Mouse (Mus musculus) megakaryocyte, embryonic 14.5 days (primary cell): Measurements from ENCODE around the gene Omp.

Experiments
- FLI1 ChIP-seq: IDR thresholded peaks from 2 replicates; pipeline ENCODE4 v1.6.1; 2012; ENCODE audit warnings: low read length, inconsistent platforms, mixed read lengths
- GATA1 ChIP-seq: IDR thresholded peaks from 3 replicates; pipeline ENCODE4 v1.6.1; 2012; ENCODE audit warnings: mixed read lengths, low read length, inconsistent platforms, borderline replicate concordance

GRCm38 (mm10) chr7:98142648-98143047, 2.7 kb downstream of the Omp start:
- no peak for TF ChIP-seq GATA1
- no peak for TF ChIP-seq FLI1
